Mouse (Mus musculus) embryo, embryonic 9.5 days (tissue): ENCODE measurements around the gene Nrap.
"Not testable (repeated sequence)": the region's sequence is repeated elsewhere in the genome, so short reads cannot be mapped to it uniquely, and the experiment has no call there.

ENCODE experiments used
- DNase-seq: peaks from one replicate; pipeline ENCODE4 v3.0.0-alpha.2; 2017; ENCODE audit errors: extremely low spot score

Nrap gene

GRCm38 (mm10) chr19:56364563-56364962 is 25.3 kb downstream of the Nrap start:
- no peak for DNase-seq

GRCm38 (mm10) chr19:56363721-56364460 is 25.9 kb downstream of the Nrap start:
- DNase-seq = no peak

GRCm38 (mm10) chr19:56358890-56359289 is 30.9 kb downstream of the Nrap start:
- no peak for DNase-seq

GRCm38 (mm10) chr19:56357374-56357708 is 32.5 kb downstream of the Nrap start:
- not testable (repeated sequence) for DNase-seq

- peak; percentile 70 for DNase-seq
These were observed 33.1 kb downstream of the Nrap start for GRCm38 (mm10) chr19:56356480-56357373.

- DNase-seq = no peak
These were observed 34.6 kb downstream of the Nrap start for GRCm38 (mm10) chr19:56355201-56355600.

- no peak for DNase-seq
These were observed 36.1 kb downstream of the Nrap start for GRCm38 (mm10) chr19:56353689-56354088.

GRCm38 (mm10) chr19:56349295-56349694 is 40.5 kb downstream of the Nrap start:
- no peak for DNase-seq

- no peak for DNase-seq
These were observed 43.1 kb downstream of the Nrap start for GRCm38 (mm10) chr19:56346750-56347149.

- DNase-seq = no peak
These were observed 43.8 kb downstream of the Nrap start for GRCm38 (mm10) chr19:56346016-56346415.

GRCm38 (mm10) chr19:56343869-56344563 is 45.8 kb downstream of the Nrap start:
- DNase-seq = peak; percentile 36

GRCm38 (mm10) chr19:56342006-56342405 is 47.8 kb downstream of the Nrap start:
- no peak for DNase-seq

- DNase-seq = no peak
These were observed 53.0 kb downstream of the Nrap start for GRCm38 (mm10) chr19:56336826-56337225.

- DNase-seq = no peak
These were observed 53.5 kb downstream of the Nrap start for GRCm38 (mm10) chr19:56336321-56336720.

- no peak for DNase-seq
These were observed 63.5 kb downstream of the Nrap start for GRCm38 (mm10) chr19:56326243-56326855.

GRCm38 (mm10) chr19:56325676-56326075 is 64.2 kb downstream of the Nrap start:
- no peak for DNase-seq

- no peak for DNase-seq
These were observed 68.4 kb downstream of the Nrap start for GRCm38 (mm10) chr19:56321303-56321920.

- DNase-seq = peak; percentile 52
These were observed 69.5 kb downstream of the Nrap start for GRCm38 (mm10) chr19:56320186-56320860.

GRCm38 (mm10) chr19:56319629-56320028 is 70.2 kb downstream of the Nrap start:
- DNase-seq = no peak

- DNase-seq = no peak
These were observed 70.6 kb downstream of the Nrap start for GRCm38 (mm10) chr19:56319219-56319618.

GRCm38 (mm10) chr19:56316531-56316930 is 73.3 kb downstream of the Nrap start:
- no peak for DNase-seq
